Mouse (Mus musculus) skeletal muscle tissue, postnatal 0 days (tissue): ENCODE measurements around the gene Npw. TPM values are rescaled to one million over a fixed set of nuclear protein-coding genes. Genes with fewer than 3 reads are reported as not detected.

Experiments
- polyA plus RNA-seq: library from polyadenylated mRNA; unstranded; fragments of >200 nt; fragmentation: Nextera tagmentation; extraction: Ambion mirVana; gene quantifications from 2 replicates; pipeline ENCODE4 v1.2.1, GENCODE M21; 2015

Npw gene
- not detected in 2 replicates for polyA plus RNA-seq

DNA sequence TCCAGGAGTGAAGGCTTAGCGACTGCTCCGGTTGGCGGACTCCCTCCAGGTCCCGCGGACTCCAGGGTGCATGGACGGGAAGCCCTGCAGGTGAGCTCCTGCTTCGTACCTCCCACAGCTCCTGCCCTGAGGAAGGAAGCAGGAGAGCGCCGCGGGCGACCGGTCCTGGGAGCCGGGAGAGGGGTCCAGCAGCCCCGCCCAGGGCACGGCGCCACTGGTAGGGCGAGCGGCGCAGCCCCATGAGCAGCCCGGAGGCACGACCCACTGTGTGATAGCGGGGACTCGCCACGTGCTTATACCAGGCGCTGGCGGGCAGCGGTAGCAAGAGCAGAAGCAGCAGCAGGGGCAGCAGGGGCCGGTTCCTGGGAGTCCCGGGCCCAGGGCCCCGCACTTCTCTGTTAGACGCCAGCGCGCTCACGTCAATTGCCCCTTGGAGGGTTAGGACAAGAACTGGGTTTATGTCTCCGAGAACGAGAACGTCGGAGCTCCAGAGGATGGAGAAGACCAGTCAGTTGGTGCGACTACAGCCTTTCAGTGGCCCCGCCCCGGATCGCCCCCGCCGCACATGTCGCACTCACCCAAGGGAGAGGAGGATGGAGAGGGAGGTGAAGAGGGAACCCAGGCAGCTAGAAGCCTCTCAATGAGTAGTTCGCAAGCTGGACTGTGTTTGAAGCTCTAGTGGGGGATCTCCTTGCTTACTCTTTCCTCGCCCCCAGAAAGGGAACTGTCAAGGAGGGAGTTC lies at the start of gene Npw:
TSS of gene Npw (minus strand) at position 441 of the 742 bp plus-strand sequence.

GRCm38 (mm10) chr17:24706982-24707800 lies 48.9 kb upstream of the Npw start, which contains the start of gene Tbl3:
Gene Tbl3, minus strand, starts transcription at chr17:24707660.

DNA sequence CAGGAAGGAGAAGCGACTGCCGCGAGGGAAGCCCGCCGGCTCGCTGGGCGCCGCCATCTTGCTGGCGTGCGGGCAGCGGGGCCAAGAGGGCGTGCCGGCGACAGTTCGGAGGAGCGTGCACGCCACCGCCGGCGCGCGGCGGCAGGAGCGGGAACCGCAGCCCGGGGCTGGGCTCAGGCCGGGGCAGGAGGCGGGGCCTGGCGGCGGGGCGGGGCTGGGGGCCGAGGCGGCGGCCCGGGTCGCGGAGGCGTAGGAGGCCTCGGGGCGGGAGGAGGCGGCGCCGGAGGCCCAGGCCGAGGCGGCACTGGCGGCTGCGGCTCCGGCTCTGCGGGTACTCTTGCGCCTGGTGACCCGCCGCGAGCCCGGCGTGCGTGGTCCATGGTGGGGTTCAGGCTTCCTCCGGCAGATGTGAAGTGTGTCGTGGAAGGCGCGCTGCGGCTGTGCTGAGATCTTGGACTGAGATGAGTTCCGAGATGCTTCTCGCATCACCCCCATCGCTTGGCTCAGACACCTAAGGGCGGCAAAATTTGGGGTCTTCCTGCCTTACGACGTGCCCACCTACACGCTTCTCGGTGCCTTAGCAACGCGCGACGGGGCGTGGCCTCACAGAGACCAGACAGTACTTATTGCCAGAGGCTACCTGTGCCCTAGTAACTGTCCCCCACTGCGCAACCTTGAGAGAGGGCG lies 37.9 kb upstream of the Npw start, which contains the start of the genes Gfer and Noxo1:
TSS of gene Gfer (minus strand) at position 146 of the 687 bp plus-strand sequence.
TSS of gene Noxo1 (plus strand) at position 224 of the 687 bp plus-strand sequence.

GRCm38 (mm10) chr17:24689251-24690081 lies 31.2 kb upstream of the Npw start, which contains the start of gene Syngr3:
Gene Syngr3, minus strand, starts transcription at chr17:24689955.

GRCm38 (mm10) chr17:24669545-24670245 lies 11.4 kb upstream of the Npw start, which contains the start of gene Zfp598:
Gene Zfp598, plus strand, starts transcription at chr17:24669687.

GRCm38 (mm10) chr17:24650070-24650616 lies 8.1 kb downstream of the Npw start, which contains the start of gene Slc9a3r2:
Gene Slc9a3r2, minus strand, starts transcription at chr17:24650327.

DNA sequence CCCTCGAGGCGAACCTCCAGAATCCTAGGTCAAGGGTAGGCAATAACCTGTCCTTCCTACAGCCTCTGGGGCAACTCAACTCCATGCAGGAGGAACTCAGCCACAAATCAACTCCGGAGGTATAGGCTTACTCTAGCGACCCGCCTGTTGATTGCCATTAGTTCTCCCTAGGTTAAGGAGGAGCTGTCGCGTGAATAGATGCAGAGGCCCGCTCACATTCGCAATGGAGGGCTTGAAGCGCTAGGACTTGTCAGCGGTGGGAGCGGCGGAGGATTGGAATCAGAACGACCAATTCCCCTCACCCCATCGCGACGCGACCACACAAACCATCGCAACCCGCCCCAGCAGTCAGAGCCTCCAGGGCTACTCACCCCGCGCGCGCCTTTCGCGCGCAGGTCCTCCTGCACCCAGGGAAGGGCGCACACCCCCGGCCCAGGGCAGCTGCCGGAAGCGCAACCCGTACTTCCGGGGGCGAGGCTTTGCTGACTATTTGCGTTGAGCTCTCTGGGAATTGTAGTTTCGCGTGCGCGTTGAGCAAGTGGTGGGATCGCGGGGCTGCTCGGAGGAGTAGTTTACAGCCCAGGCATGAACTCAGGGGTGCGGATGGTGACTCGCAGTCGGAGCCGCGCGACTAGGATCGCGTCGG lies 26.0 kb downstream of the Npw start, which contains the start of the genes Tsc2 and Nthl1:
TSS of gene Tsc2 (minus strand) at position 464 of the 646 bp plus-strand sequence.
TSS of gene Nthl1 (plus strand) at position 514 of the 646 bp plus-strand sequence.

Other genes starting within 250 kb of the Npw start
- 110 and 113 TPM in 2 replicates for gene Rnps1, start 243.9 kb downstream of the Npw start, polyA plus RNA-seq
- gene Eci1, start 231.8 kb downstream of the Npw start, polyA plus RNA-seq: 213 and 235 TPM in 2 replicates
- gene Dnase1l2, start 215.4 kb downstream of the Npw start, polyA plus RNA-seq: 0.87 and 2.3 TPM in 2 replicates
- gene E4f1, start 188.1 kb downstream of the Npw start, polyA plus RNA-seq: 13.3 and 13.6 TPM in 2 replicates
- 56.2 and 57.5 TPM in 2 replicates for gene Pgp, start 188.1 kb downstream of the Npw start, polyA plus RNA-seq
- gene Bricd5, start 184.6 kb downstream of the Npw start, polyA plus RNA-seq: 0.40 TPM in 1 of 2 replicates, not detected in the other
- gene Mlst8, start 179.4 kb downstream of the Npw start, polyA plus RNA-seq: 8.4 and 8.8 TPM in 2 replicates
- 0.29 and 0.34 TPM in 2 replicates for gene Caskin1, start 169.9 kb downstream of the Npw start, polyA plus RNA-seq
- gene Traf7, start 130.5 kb downstream of the Npw start, polyA plus RNA-seq: 43.2 and 46.8 TPM in 2 replicates
- gene Rab26, start 124.2 kb downstream of the Npw start, polyA plus RNA-seq: 0.39 and 0.69 TPM in 2 replicates
- 12.6 TPM in 2 replicates for gene Pkd1, start 108.6 kb downstream of the Npw start, polyA plus RNA-seq
- gene Tsc2, start 25.8 kb downstream of the Npw start, polyA plus RNA-seq: 25.6 and 31.9 TPM in 2 replicates
- 11.1 TPM in 2 replicates for gene Nthl1, start 25.8 kb downstream of the Npw start, polyA plus RNA-seq
- 38.9 and 45.6 TPM in 2 replicates for gene Slc9a3r2, start 8.1 kb downstream of the Npw start, polyA plus RNA-seq
- gene Zfp598, start 11.2 kb upstream of the Npw start, polyA plus RNA-seq: 9.0 and 11.7 TPM in 2 replicates
- 0.11 TPM in 1 of 2 replicates, not detected in the other for gene Syngr3, start 31.5 kb upstream of the Npw start, polyA plus RNA-seq
- 33.2 and 39.3 TPM in 2 replicates for gene Gfer, start 37.7 kb upstream of the Npw start, polyA plus RNA-seq
- 1.1 and 1.8 TPM in 2 replicates for gene Noxo1, start 37.8 kb upstream of the Npw start, polyA plus RNA-seq
- gene Tbl3, start 49.2 kb upstream of the Npw start, polyA plus RNA-seq: 22.5 and 25.2 TPM in 2 replicates
- not detected in 2 replicates for gene Rnf151, start 59.6 kb upstream of the Npw start, polyA plus RNA-seq
- 829 and 862 TPM in 2 replicates for gene Rps2, start 59.7 kb upstream of the Npw start, polyA plus RNA-seq
- 707 and 733 TPM in 2 replicates for gene Ndufb10, start 66.0 kb upstream of the Npw start, polyA plus RNA-seq
- 47.3 and 64.3 TPM in 2 replicates for gene Rpl3l, start 69.4 kb upstream of the Npw start, polyA plus RNA-seq
- gene Msrb1, start 78.2 kb upstream of the Npw start, polyA plus RNA-seq: 52.7 and 59.6 TPM in 2 replicates
- 0.51 TPM in 1 of 2 replicates, not detected in the other for gene Hs3st6, start 94.5 kb upstream of the Npw start, polyA plus RNA-seq
- not detected in 2 replicates for gene Meiob, start 145.8 kb upstream of the Npw start, polyA plus RNA-seq
- 71.4 and 75.0 TPM in 2 replicates for gene Hagh, start 181.7 kb upstream of the Npw start, polyA plus RNA-seq
- 28.0 and 28.6 TPM in 2 replicates for gene Fahd1, start 191.9 kb upstream of the Npw start, polyA plus RNA-seq
- 0.42 and 6.3 TPM in 2 replicates for gene Igfals, start 207.5 kb upstream of the Npw start, polyA plus RNA-seq
- 21.2 and 24.8 TPM in 2 replicates for gene Nubp2, start 227.9 kb upstream of the Npw start, polyA plus RNA-seq
- gene Spsb3, start 228.2 kb upstream of the Npw start, polyA plus RNA-seq: 36.7 and 37.8 TPM in 2 replicates
- gene Eme2, start 236.6 kb upstream of the Npw start, polyA plus RNA-seq: 18.2 and 18.6 TPM in 2 replicates
- 185 and 189 TPM in 2 replicates for gene Mrps34, start 236.7 kb upstream of the Npw start, polyA plus RNA-seq
- 22.1 and 25.2 TPM in 2 replicates for gene Nme3, start 238.0 kb upstream of the Npw start, polyA plus RNA-seq